Mouse (Mus musculus) stomach, postnatal 0 days (tissue): Measurements from ENCODE around the gene Tmem88b.

Experiments
- CTCF ChIP-seq: IDR thresholded peaks from 2 replicates; pipeline ENCODE4 v1.5.1; 2016; ENCODE audit warnings: antibody characterized with exemption, low read depth, mild to moderate bottlenecking, moderate library complexity
- EP300 ChIP-seq: optimal IDR thresholded peaks from 2 replicates; pipeline ENCODE3; 2016; ENCODE audit warnings: antibody characterized with exemption

- TF ChIP-seq CTCF (no peak), EP300 (no peak)
Measured at GRCm38 (mm10) chr4:155744474-155744873, 41.2 kb downstream of the Tmem88b start.
